Mouse (Mus musculus): ENCODE measurements at regions not wholly inside any gene's neighbourhood (a gene's known extent, or its start where the extent isn't known, plus 50 kb on each side); places are given as distances from the start of the nearest gene placed in this dataset.

DNA sequence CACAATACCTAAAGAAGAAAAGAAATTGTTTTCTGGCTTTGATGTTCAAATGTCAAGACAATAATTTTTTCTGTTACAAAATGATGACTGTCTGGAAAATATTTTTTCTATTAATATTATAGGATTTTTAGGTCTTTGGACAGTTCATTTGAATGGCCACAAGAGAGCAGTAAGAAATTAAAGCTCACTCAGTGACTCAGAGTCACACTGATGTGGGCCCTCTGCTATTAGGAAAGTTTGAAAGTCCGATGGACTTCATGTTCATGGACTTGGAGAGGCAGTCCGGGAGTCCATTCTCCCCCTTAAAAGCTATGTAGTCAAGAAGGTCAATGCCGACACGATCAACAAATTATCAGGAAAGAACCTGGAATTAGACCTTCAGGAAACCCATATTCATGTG lies 657.0 kb downstream of the Mecom start:
- no peaks in the 10 kb centered on the region for H3K27me3 ChIP-seq (ENCODE audit: low read depth, poor library complexity, severe bottlenecking)
- WGBS = 85% methylated on average over 4 of the region's 4 CpGs
- H3K4me3 ChIP-seq = no peak overlapping the region
- no peak for DNase-seq (ENCODE audit: low spot score)
- H3K4me1 ChIP-seq = no peaks in the 10 kb centered on the region
- no peaks in the 10 kb centered on the region for H3K9me3 ChIP-seq (replicated peaks)
- H3K36me3 ChIP-seq = no peaks in the 10 kb centered on the region
- H3K27ac ChIP-seq = no peak overlapping the region

DNA sequence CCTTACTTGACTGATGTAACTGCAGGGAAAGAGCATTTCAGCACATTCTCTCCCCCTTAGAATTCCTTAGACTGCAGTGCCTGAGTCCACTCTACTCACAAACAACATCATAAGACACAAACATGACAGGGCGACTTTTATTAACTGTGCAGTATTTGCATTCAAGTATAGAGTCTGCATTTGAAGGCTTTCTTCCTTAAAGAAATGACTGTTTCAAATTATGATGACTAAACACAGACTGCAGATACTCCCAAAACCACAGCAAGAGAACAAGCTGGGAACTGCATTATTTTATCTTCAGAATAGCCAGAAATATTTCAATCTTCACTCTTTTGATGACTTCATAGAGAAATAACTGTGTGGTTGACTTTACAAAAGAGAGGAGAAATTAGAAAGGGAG lies 657.5 kb downstream of the Mecom start:
- no peaks in the 10 kb centered on the region for H3K4me1 ChIP-seq
- WGBS = 89% methylated on average over 1 of the region's 1 CpGs
- no peak overlapping the region for H3K4me3 ChIP-seq
- H3K27ac ChIP-seq = no peak overlapping the region
- H3K27me3 ChIP-seq (ENCODE audit: low read depth, poor library complexity, severe bottlenecking) = no peaks in the 10 kb centered on the region
- no peaks in the 10 kb centered on the region for H3K9me3 ChIP-seq (replicated peaks)
- H3K36me3 ChIP-seq = no peaks in the 10 kb centered on the region
- DNase-seq (ENCODE audit: low spot score) = no peak

DNA sequence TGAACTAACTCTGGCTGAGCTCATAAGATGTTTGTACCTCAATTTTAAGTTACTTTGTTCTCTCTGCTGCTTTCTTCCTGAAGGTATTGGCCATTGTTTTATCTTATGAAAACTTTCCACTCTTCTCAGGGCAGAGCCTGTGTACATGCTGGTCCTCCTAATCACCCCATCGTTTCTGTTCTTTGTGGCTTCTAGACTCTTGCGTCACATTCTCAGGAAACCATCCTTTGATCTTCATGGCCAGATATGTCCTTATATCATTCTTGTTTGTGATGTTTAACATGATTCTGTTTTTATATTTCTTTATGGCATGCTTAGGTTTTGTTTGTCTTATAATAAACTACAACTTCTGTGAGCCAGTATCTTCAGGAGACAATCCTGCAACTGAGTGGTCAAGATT lies 658.2 kb downstream of the Mecom start:
- Histone ChIP-seq H3K9me3 (replicated peaks) (no peaks in the 10 kb centered on the region), H3K27me3 (ENCODE audit: low read depth, poor library complexity, severe bottlenecking) (no peaks in the 10 kb centered on the region), H3K36me3 (no peaks in the 10 kb centered on the region), H3K27ac (no peak overlapping the region), H3K4me3 (no peak overlapping the region), H3K4me1 (no peaks in the 10 kb centered on the region)
- WGBS = 90% methylated on average over 2 of the region's 2 CpGs
- no peak for DNase-seq (ENCODE audit: low spot score)

DNA sequence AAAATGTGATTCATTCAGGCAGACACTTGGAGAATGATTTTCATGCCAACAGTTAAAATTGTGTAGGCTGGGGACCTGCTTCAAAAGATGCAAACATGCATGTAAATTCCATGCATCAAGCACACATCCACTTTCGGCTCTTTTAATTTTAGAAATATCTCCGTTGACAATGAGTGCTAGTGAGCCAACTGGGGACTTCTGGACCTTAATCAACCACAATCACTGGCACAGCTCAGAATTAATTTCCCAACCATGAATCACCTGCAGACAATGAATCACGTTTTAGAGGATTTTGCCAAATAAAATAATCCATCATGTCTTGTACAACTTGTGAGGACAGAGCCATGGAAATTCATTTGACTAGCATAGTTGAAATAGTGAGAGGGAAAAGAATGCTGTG lies 667.8 kb downstream of the Mecom start:
- no peaks in the 10 kb centered on the region for H3K27me3 ChIP-seq (ENCODE audit: low read depth, poor library complexity, severe bottlenecking)
- DNase-seq (ENCODE audit: low spot score) = no peak
- 65% methylated on average over 3 of the region's 3 CpGs for WGBS
- H3K4me3 ChIP-seq = no peak overlapping the region
- H3K9me3 ChIP-seq (replicated peaks) = no peaks in the 10 kb centered on the region
- no peaks in the 10 kb centered on the region for H3K36me3 ChIP-seq
- peaks cover 12% of the 10 kb centered on the region for H3K4me1 ChIP-seq
- no peak overlapping the region for H3K27ac ChIP-seq

DNA sequence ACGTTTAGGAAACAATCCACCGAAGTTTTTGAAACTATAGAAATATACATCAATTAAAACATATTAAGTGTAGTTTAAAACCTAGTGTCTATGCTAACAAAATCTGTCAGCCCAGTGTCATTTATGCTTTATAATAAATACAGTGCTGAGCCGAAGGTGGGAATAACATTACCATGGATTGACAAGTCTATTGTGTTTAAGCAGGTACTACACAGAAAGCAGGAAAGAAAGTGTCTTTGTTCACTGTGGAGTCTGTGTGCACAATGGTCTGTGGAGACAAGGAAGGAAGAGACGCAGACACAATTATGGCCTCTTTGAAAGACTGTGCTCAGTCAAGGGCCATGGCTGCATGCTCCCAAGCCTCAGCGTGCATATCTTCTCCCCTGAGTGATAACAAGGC lies 672.0 kb downstream of the Mecom start:
- H3K36me3 ChIP-seq = no peaks in the 10 kb centered on the region

DNA sequence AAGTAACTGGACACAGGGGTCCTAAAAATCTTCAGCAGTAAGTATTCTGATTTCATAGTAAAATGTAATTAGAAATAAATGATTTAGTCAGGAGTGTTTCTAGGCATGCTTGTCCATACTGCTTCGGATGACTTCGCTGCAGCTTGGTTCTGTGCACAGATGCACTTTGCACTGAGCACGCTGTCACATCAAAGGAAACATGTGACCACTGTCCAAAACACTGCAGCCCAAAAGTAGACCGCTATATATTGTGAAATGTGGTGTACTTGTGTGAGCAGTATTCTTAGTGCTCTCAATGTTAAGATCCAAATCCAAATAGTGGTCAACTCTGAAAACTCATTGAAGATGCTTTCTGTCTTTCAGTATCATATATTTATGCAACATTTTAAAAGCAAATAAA lies 685.4 kb downstream of the Mecom start:
- 89% methylated on average over 4 of the region's 4 CpGs for WGBS

More for the DNA sequence above, 672.0 kb downstream of the Mecom start:
- Histone ChIP-seq H3K4me1 (peaks cover 12% of the 10 kb centered on the region), H3K27ac (no peak overlapping the region), H3K27me3 (ENCODE audit: low read depth, poor library complexity, severe bottlenecking) (no peaks in the 10 kb centered on the region), H3K9me3 (replicated peaks) (no peaks in the 10 kb centered on the region), H3K4me3 (no peak overlapping the region)
- no peak for DNase-seq (ENCODE audit: low spot score)
- 87% methylated on average over 5 of the region's 5 CpGs for WGBS

DNA sequence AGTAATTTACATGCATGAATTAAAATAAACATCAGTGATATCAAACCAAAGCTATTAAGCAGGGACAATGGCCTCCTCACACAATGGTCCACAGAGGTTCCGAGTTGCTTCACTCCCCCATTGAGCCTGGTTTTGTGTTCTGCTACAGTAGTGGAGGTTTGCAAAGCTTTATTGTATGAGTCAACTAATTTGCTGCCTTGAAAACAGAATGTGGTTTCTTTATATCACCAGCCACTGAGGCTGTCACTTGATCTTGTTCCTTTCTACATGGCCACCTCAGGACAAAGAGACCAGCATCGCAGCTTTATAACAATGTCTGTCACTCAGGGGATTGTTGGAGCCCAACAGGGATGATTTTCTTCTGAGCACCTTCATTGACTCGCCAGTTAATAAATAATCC lies 695.3 kb downstream of the Mecom start:
- Histone ChIP-seq H3K4me1 (no peaks in the 10 kb centered on the region), H3K27me3 (ENCODE audit: low read depth, poor library complexity, severe bottlenecking) (no peaks in the 10 kb centered on the region), H3K9me3 (replicated peaks) (no peaks in the 10 kb centered on the region), H3K36me3 (no peaks in the 10 kb centered on the region), H3K27ac (no peak overlapping the region), H3K4me3 (no peak overlapping the region)
- WGBS = 85% methylated on average over 3 of the region's 3 CpGs
- DNase-seq (ENCODE audit: low spot score) = no peak

More for the DNA sequence above, 685.4 kb downstream of the Mecom start:
- Histone ChIP-seq H3K4me1 (no peaks in the 10 kb centered on the region), H3K36me3 (no peaks in the 10 kb centered on the region), H3K9me3 (replicated peaks) (no peaks in the 10 kb centered on the region), H3K4me3 (no peak overlapping the region), H3K27ac (no peak overlapping the region), H3K27me3 (ENCODE audit: low read depth, poor library complexity, severe bottlenecking) (no peaks in the 10 kb centered on the region)
- no peak for DNase-seq (ENCODE audit: low spot score)

DNA sequence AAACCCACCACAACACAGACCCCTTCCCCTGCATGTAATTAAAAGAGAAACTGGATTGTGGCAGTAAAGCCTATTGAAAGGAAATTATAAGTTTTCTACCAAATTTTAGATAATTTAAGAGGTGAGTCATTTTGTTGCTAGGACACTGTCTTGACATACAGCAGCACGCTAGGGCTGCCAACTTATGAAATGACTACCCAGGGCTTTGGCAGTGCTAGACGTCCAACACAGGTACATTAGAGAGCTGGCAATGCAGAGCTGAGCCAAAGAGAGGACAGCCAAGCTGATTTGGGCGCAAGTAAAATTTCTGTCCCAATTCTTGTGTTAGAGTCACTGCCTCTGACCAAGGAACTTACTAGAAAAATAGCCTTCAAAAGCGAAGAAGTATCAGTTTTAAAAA lies 712.4 kb downstream of the Mecom start:
- no peak overlapping the region for H3K27ac ChIP-seq
- no peaks in the 10 kb centered on the region for H3K36me3 ChIP-seq
- H3K4me3 ChIP-seq = no peak overlapping the region
- DNase-seq (ENCODE audit: low spot score) = no peak
- H3K4me1 ChIP-seq = no peaks in the 10 kb centered on the region
- no peaks in the 10 kb centered on the region for H3K9me3 ChIP-seq (replicated peaks)
- 81% methylated on average over 4 of the region's 4 CpGs for WGBS
- H3K27me3 ChIP-seq (ENCODE audit: low read depth, poor library complexity, severe bottlenecking) = no peaks in the 10 kb centered on the region

DNA sequence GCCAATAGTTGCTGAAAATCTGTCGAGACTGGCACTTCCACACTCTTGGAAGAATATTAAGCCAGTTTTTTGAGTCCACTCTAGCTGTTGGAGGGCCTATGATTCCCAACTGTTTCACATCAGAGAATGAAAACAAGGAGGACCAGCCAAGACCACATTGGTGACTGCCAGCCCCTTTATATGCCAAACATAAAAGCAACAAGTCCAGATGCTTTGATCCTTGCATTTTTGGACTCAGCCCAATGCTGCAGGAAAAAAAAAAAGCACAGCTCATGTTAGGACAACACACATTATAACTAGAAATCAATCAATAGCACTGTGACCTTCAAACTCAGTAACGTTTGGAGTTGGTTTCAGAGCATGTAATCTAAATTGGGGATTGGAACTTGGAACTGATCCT lies 712.9 kb downstream of the Mecom start:
- WGBS = 63% methylated on average over 2 of the region's 2 CpGs
- no peaks in the 10 kb centered on the region for H3K4me1 ChIP-seq
- H3K4me3 ChIP-seq = no peak overlapping the region
- no peaks in the 10 kb centered on the region for H3K27me3 ChIP-seq (ENCODE audit: low read depth, poor library complexity, severe bottlenecking)
- no peak overlapping the region for H3K27ac ChIP-seq
- no peak for DNase-seq (ENCODE audit: low spot score)
- no peaks in the 10 kb centered on the region for H3K36me3 ChIP-seq
- no peaks in the 10 kb centered on the region for H3K9me3 ChIP-seq (replicated peaks)

DNA sequence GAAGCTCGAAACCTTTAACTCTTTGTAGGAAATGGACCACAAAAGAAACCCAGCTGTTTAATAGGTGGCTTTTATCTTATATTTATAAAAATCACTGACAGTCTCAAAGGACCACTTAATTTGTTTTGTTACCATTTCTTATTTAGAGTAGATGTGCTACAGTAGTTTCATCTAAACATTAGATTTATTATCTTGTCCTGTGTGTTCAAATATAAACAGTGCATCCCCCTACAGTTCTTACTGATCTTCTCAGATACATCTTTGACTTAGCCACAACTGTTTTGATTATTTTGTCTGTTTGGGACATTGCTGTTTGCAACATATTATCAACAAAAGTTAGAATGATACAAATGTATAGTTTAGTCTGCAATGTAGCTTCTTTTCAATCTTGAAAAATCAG lies 716.5 kb downstream of the Mecom start:
- no peaks in the 10 kb centered on the region for H3K36me3 ChIP-seq
- 82% methylated on average over 1 of the region's 1 CpGs for WGBS
- H3K27ac ChIP-seq = no peak overlapping the region
- H3K27me3 ChIP-seq (ENCODE audit: low read depth, poor library complexity, severe bottlenecking) = no peaks in the 10 kb centered on the region
- H3K9me3 ChIP-seq (replicated peaks) = no peaks in the 10 kb centered on the region
- no peak for DNase-seq (ENCODE audit: low spot score)
- no peak overlapping the region for H3K4me3 ChIP-seq
- H3K4me1 ChIP-seq = no peaks in the 10 kb centered on the region

DNA sequence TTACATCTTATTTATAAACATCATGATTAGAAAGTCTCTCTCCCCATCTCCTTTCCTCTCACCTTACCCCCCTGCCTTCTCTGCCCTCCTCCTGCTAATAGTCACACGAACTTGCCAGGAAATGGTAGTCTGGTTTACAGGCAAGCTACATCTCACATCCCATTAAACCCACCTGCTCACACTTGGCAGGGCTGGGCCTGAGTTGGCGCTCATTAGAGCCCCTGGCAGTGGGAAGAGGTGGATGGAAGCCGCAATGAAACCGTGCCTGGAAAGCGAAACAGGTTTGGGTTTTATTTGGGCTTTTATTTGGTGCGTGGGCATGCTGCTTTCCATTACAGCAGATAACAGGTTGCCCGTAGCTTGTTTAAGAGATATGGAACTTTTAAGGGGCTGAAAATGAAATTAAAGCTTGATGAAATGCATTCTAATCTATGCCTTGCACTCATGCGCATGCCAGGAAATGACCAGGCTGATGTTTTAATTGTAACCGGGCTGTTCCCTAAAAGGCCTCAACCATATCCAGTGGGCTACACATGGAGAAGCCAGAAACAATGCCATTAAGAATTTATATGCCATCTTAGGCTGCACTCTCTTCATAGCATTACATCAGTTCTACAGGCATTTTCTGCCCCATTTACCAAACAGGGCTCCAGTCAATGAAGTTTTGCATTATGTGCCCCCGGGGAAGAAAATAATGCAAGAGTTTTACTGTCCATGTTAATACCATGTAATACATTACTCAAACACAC lies 725.0 kb downstream of the Mecom start:
- Histone ChIP-seq H3K4me1 (0 out of 2 replicates have a peak, but pooled peaks cover 4% of the 10 kb centered on the region), H3K9me3 (replicated peaks) (no peaks in the 10 kb centered on the region), H3K36me3 (no peaks in the 10 kb centered on the region), H3K27ac (no peak overlapping the region), H3K4me3 (no peak overlapping the region), H3K27me3 (ENCODE audit: low read depth, poor library complexity, severe bottlenecking) (no peaks in the 10 kb centered on the region)
- no peak for DNase-seq (ENCODE audit: low spot score)
- 91% methylated on average over 10 of the region's 10 CpGs for WGBS

DNA sequence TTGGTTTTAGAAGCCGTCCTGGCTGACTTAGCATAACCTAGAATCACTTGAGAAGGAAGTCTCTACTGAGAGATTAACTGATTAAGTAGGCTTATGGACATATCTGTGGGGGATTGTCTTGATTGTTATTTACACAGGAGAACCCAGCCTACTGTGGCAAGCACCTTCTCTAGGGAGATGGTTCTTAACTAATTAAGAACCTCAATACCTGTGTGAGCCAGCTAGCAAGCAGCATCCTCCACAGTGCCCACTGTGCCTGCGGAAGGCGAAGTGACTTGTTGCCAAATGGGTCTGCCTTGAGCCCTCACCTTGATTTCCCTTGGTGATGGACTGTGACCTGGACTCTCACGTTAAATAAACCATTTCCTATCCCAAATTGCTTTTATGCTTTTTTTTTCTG lies 730.8 kb downstream of the Mecom start:
- no peaks in the 10 kb centered on the region for H3K36me3 ChIP-seq
- no peak overlapping the region for H3K27ac ChIP-seq
- no peak for DNase-seq (ENCODE audit: low spot score)
- no peaks in the 10 kb centered on the region for H3K9me3 ChIP-seq (replicated peaks)
- no peak overlapping the region for H3K4me3 ChIP-seq
- no peaks in the 10 kb centered on the region for H3K27me3 ChIP-seq (ENCODE audit: low read depth, poor library complexity, severe bottlenecking)
- 87% methylated on average over 4 of the region's 4 CpGs for WGBS
- peaks cover 16% of the 10 kb centered on the region for H3K4me1 ChIP-seq

DNA sequence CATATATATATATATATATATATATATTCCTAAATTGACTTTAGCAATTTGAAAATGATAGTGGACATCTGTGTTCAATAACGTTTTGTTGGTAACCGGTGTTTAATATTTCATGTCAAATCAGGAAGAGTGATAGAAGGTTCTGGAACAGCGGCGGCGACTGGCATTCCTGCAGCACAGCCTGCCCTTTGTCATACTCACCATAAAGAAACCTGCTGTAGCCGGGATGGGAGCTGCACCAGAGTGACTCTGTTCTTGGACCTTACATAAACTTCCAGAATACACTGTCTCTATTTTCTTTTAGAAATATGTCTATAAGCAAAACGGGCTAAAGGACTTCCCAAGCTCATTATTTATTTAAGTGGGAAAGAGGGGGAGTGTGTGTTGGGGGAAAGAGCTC lies 731.5 kb downstream of the Egfem1 start:
- Histone ChIP-seq H3K27ac (peak overlapping the region; percentile 74), H3K4me1 (peaks cover 18% of the 10 kb centered on the region), H3K4me3 (no peak overlapping the region), H3K27me3 (ENCODE audit: low read depth, poor library complexity, severe bottlenecking) (no peaks in the 10 kb centered on the region), H3K36me3 (no peaks in the 10 kb centered on the region), H3K9me3 (replicated peaks) (no peaks in the 10 kb centered on the region)
- 54% methylated on average over 7 of the region's 7 CpGs for WGBS
- peak; percentile 44 for DNase-seq (ENCODE audit: low spot score)
